Mouse (Mus musculus) common myeloid progenitor, adult 5-6 weeks (primary cell): Measurements from ENCODE around the gene Amacr. TPM values are rescaled to one million over a fixed set of nuclear protein-coding genes. Genes with fewer than 3 reads are reported as not detected.

ENCODE experiments used
- total RNA-seq: library from RNA; stranded (forward); fragments of 200-1000, 187-1606 nt; gene quantifications from 2 replicates; pipeline ENCODE4 v1.2.3, GENCODE M21; 2017

Amacr gene
- total RNA-seq, 1 experiment from 2014 or later, result 3.4 TPM

Other genes starting within 250 kb of the Amacr start
- not detected in 2 replicates for gene C1qtnf3, start 29.4 kb upstream of the Amacr start, total RNA-seq
- gene Slc45a2, start 19.0 kb downstream of the Amacr start, total RNA-seq, result not detected in 2 replicates
- not detected in 2 replicates for gene Rxfp3, start 56.2 kb downstream of the Amacr start, total RNA-seq
- gene Adamts12, start 83.0 kb downstream of the Amacr start, total RNA-seq, result 0.58 and 0.59 TPM in 2 replicates